Mouse (Mus musculus) spleen, adult 2 months (tissue): ENCODE data around the gene Mmp11.

Experiments
- CTCF ChIP-seq: fragments of 200-500 bp; IDR thresholded peaks from 2 replicates; pipeline ENCODE4 v1.5.1; 2011; ENCODE audit warnings: mild to moderate bottlenecking, inconsistent platforms; ENCODE audit not compliant: insufficient read depth, insufficient read length, insufficient replicate concordance; ENCODE audit errors: extremely low read depth
- POLR2A ChIP-seq: fragments of 200-500 bp; IDR thresholded peaks from 2 replicates; pipeline ENCODE4 v1.6.1; 2011; ENCODE audit warnings: low read depth, low read length, inconsistent platforms

DNA sequence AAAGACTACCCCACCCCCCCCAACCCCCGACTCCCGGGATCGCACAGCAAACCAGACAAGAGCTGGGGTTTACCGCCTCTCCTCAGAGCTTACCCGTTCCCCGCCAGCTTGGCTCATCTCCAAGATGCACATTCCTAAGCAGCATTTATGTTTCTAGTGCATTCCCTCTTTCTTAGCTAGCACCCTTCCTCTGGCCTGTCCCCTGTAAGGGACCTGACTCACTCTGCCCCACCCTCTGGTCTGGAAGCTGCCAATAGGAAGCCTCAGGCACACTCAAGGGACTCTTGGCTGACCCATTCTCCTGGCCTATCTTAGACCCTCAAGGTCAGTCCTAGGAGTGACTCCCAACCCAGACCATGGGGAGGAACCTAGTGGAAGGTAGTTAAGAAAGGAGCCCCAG lies 6.0 kb downstream of the Mmp11 start:
- TF ChIP-seq CTCF (no peak), POLR2A (no peak)
